Mouse (Mus musculus): ENCODE data around the gene Mctp1. TPM values are rescaled to one million over a fixed set of nuclear protein-coding genes. Genes with fewer than 3 reads are reported as not detected.
"Not testable (repeated sequence)": the region's sequence is repeated elsewhere in the genome, so short reads cannot be mapped to it uniquely, and the experiment has no call there.

Gene Mctp1
- total RNA-seq, 2 experiments from 2014 or later: 58.4 to 59.2 TPM

DNA sequence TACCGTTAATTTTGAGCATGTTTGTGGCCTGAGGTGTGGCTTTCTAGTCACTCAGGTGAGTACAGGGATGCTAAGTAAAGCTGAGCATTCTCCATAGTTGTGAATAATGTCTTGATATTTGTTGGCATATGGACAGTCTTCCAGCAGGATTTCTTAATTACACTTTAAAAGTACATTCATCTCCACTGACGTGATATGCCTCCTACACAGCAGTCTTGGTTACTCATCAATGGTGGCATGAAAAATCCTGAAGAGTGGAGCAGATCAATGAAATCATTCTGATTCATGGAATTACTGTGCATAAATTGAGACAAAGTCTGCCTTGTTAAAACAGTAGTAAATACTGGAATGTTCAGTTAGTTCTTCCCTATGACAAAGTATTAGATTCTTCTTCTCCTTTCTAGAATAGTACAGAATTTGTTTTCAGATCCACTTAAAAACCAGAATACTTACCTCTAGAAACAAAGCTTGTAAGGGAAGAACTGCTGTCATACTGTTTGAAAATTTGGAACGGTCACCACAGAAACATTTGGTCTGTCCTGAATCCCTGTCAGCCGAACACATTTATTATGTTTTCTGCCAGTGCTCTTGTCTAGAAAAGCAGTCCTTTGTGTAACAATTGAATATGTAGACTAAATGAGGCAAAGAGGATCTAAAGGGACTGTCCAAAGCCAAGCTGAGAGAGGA is 511.6 kb downstream of the Mctp1 start:
- ATAC-seq (ENCODE audit: poor library complexity, severe bottlenecking): no peak

DNA sequence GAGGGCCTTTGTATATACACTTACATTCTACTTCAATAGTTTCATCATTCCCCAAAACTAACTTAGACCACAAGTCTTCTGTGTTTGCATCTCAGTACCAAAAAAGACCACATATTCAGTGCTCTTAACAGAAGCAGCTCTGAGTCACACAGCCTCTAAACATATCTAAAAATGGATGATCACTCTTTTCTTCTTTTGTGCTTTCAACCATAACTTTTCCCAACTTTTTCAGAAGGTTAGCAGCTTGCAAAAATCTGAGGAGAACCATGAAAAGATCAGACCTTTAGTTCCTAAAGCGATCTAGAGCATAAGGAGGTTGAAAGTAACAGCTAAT is 512.1 kb downstream of the Mctp1 start:
- no peak for ATAC-seq (ENCODE audit: poor library complexity, severe bottlenecking)

DNA sequence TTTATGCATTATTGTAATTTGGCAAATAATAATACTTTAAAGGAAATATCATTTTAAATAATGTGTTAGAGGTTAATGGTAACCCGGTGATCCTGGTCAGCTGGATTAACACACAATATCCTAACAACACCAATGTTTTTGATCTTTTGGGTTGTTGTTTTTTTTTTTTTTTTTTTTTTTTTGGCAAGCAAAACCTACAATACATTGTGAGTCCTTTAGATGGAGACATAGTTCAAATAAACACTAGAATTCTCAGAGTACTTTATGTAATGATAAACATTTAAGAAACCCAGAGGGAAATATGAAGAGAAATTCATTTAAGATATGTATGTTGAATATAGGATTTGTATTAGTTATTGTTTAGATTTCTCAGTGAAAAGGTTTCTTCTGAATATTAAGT is 534.0 kb downstream of the Mctp1 start:
- ATAC-seq (ENCODE audit: poor library complexity, severe bottlenecking): no peak

DNA sequence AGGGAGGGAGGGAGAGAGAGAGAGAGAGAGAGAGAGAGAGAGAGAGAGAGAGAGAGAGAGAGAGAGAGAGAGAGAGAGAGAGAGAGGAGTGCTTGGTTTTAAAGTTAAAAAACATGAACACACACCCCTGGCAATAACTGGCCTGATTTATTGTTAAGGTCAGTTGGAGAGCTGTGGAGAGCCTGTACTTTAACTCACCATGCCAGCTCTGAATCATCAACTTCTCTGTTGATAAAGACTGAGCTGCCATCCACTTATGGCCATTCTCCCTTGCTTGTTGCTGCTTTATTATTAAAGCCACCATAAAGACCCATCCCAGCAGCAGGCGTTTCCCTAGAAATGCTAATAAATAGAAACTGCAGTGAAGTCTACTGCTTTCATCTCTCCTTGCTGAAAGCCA is 542.5 kb downstream of the Mctp1 start:
- ATAC-seq (ENCODE audit: poor library complexity, severe bottlenecking): no peak

DNA sequence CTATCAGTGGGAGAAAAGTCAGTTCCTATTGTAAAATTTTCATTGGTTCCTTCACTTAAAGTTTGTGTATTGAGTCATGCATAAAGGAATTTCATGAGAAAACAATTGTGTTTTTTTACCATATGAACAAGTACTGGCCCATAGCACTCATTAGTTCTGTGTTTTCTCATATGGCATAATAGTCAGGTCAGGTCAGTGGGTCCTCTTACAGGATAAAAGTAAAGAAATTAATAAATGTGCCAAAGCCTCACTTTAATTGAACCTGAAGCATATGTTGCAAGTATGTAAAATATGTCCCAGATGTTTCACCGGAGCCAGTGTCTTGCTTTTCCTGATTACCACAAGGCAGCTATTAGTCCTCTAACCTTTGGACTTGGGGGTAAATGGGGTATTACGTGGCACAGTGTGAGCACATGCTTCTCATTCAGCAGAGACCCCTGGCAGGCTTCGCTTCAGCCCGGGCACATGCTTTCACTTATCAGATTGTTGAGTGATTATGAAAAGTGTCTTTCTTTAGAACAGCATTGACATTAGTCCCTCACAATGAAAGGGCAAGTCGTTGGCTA is 543.6 kb downstream of the Mctp1 start:
- ATAC-seq (ENCODE audit: poor library complexity, severe bottlenecking): no peak

DNA sequence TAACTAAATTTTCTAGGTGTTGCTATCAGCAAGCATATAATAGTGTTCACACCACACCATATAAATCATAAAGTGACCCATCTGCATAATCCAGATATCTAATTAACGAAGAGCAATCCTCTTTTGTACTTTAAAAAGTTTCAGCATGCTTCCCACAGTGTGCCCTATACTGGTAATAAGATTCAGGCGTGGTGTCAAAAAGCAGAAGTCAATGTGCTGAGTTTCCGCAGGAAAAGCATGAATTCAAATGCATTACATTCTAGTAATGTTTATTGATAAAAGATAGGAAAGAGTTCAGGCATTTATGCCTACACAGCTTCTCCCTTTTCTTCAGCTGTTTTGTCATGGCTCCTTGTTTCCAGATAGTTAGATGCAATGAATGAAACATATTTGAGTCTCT is 544.8 kb downstream of the Mctp1 start:
- no peak for ATAC-seq (ENCODE audit: poor library complexity, severe bottlenecking)

DNA sequence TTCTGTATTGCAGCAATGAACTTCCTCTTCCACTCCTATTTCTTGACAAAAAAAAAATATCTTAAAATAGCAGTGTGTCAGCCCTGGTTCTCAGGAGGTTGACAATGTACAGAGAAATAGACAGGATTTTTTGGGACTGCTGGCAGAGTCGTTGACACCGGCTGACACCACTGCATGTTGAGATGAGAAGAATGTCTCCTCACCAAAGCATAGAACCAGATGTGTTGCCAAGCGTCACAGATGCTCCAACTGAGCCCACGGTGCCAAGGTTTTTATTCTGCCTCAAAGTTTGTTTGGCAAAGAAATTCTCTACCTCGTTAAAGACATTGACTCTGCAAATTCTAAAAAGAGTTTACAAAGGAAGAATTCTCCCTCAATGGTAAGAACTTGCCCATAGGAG is 548.6 kb downstream of the Mctp1 start:
- ATAC-seq (ENCODE audit: poor library complexity, severe bottlenecking): no peak

DNA sequence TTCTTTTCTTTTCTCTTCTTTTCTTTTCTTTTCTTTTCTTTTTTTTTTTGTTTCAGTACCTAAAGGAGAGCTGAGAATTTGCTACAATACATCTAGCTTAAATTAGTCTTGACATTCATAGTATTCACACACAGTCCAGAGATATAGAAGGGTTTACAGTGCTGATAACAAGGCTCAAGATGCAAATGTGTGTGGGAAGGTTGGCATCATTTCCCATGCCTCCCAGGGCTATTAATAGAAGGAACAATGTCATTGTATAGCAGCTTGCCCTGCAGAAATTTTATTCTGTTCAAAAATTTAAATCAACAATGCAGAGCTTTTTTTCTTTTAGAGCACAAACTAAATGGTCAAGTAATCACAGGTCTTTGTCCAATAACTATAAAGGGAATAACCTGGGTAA is 564.9 kb downstream of the Mctp1 start:
- no peak for ATAC-seq (ENCODE audit: poor library complexity, severe bottlenecking)

DNA sequence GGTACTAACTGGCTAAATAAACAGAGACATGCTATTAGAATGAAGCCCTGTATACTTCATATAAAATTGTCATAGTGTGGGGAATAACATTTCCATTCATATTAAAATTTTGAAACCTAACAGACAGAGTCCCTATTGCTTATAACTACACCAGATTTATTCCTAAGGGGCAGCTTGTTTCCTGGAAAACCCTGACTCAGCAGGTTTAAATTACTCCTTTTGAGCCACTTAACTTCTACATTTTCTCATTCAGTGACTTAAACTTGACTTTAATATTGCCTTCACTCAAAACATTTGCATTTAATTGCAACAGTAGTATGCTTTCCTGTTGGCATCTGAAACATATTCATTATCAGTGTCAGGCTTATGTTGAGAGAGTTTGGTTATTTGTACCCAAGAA is 583.3 kb downstream of the Mctp1 start:
- no peak for ATAC-seq (ENCODE audit: poor library complexity, severe bottlenecking)

DNA sequence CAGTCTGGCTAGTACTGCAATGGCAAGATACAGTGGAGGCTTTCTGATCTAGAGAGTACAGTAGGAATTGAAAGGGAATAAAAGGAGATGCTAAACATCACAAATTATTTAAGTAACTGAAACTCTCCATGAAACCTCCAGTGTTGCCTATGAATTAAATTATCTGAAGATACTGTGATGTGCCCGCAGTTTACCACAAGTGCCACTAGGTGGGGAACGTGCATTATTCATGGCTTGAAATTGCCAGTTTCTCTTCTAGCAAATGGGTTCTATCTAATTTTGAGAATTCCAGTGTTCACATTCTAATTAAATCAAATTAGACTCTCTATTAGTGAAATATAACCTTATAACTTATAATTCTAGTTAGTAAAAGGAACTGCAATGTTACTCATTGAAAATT is 585.1 kb downstream of the Mctp1 start:
- peak; percentile 73 for ATAC-seq (ENCODE audit: poor library complexity, severe bottlenecking)

DNA sequence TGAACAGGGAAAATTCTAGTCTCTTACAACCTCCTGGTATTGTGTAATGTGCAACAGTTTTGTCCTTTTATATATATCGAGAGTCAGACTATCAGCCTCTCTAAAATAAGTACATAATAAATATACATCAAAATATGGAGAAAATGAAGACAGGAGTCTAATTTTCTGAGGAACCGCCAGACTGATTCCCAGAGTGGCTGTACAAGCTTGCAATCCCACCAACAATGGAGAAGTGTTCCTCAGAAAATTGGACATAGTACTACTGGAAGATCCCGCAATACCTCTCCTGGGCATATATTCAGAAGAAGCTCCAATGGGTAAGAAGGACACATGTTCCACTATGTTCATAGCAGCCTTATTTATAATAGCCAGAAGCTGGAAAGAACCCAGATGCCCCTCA is 586.7 kb downstream of the Mctp1 start:
- ATAC-seq (ENCODE audit: poor library complexity, severe bottlenecking): not testable (repeated sequence)

DNA sequence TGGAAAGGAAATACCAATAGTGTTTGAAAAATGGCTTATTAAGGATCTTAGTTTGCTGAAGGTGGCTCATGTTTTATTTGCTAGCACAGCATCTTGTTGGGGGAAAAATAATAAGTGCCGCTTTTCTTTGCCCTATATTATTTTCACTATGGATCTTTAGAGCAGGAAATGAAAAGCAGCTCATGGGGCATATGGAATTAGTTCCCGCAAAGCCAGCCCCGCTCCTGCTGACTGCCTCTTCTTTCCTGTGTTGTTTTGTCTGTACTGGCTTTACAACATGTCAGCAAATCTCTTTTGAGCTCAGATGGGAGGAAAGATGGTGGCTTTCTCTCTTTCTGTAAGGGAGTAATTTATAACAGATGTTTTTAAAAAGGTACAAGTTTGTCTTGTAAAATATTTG is 618.3 kb downstream of the Mctp1 start:
- no peak for ATAC-seq (ENCODE audit: poor library complexity, severe bottlenecking)

DNA sequence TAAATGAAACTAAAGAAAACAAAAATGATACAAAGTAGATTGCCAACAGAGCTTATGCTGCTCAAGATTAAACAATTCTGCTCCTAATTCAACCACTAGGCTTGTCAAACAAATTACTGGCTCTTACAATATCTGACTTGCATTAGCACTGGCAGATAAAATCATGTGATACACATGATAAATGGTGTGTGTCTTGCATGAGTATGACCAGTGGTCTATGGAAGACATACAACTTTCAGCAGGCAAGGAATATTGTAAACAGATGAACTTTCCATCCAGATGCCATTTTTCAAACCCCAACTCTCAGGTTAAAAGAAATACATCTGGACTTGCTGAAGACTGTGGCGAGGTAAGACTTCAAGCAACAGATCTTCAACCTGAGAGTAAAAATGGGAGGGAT is 619.3 kb downstream of the Mctp1 start:
- no peak for ATAC-seq (ENCODE audit: poor library complexity, severe bottlenecking)

DNA sequence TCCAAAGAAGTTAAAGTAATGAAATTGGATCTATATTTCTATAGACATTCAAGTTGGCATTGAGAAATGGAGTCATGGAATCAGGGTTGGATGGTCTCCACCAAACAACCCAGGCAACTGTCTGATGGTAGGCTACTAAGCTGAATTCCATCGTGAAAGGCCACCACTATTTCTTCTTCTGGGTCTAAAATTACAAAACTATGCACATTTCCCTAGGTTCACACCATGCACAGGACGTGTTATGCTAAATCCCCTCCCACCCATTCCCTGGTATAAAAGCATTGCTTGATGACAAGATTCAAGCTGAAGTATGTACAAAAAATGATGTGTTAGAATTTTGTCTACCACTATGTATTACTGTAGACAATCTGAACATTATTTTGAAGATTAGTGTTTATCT is 634.5 kb downstream of the Mctp1 start:
- ATAC-seq (ENCODE audit: poor library complexity, severe bottlenecking): no peak

DNA sequence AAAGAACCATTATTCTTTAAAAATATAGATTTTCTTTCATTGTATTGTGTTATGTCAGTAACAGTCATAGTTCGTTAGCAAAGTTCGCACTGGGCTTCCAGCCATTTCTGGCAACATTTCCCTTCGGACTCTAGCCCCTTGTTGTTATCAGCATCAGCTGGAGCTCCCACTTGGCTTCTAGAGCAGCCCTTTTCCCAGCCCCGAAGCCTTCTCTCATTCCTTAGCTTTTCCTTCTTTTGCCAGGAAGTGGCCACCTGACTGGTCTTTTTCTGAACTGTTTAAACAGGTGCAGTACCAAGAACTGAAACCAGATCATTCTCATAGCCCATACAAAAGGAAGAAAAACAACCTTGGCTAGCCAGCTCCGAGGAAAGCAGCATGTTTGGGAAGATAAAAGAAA is 645.3 kb downstream of the Mctp1 start:
- ATAC-seq (ENCODE audit: poor library complexity, severe bottlenecking): no peak

DNA sequence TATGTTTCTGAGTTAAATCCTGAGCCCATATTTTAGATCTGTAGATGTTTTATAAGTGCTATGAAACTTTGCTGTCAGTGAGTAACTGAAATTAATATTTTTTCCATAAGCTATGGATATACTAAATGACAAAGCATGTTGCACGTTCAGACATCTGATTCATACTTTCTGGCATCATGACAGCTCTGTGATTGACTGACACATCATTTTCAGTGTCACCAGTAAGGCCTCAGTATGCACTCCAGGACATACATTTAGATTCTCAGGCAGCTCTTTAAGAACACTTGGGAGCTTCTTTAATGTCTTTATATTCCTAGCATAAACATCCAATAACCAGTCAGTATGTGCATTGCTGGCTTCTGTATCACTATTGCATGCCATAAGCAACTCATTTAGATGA is 659.0 kb downstream of the Mctp1 start:
- no peak for ATAC-seq (ENCODE audit: poor library complexity, severe bottlenecking)

DNA sequence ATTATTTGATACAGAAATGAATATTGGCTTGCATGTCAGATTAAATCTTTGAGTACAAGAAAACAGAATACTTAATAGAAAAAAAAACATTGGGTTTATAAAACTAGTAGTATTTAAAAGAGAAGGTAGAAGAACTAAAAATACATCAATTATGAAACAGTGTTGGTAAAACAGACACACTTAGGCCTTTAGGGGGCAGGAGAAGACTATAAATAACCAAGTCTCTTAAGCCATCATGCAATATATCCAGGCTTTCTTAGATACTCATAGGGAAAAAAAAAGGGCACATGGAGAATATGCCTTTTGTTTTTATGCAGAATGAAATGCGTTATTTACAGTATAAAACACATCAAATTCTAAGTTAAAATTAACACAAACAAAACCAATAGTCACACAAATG is 661.0 kb downstream of the Mctp1 start:
- ATAC-seq (ENCODE audit: poor library complexity, severe bottlenecking): no peak

DNA sequence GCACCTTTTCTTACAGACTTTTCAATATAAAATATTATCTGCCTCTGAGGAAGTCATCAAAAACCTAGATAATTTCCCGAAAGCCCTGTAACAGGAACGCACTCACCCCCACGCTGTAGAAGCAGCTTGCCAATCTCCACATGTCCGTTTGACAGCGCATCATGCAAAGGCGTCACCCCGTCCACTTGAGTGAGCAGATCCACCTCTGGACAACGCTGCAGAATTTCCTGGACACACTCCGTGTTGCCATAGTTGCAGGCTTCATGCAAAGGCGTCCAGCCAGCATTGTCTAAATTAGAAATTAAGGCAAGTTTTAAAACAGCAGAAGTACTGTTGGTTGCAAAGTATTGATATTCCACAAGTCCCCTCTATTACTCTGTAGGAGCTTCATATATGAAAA is 662.1 kb downstream of the Mctp1 start:
- no peak for ATAC-seq (ENCODE audit: poor library complexity, severe bottlenecking)

DNA sequence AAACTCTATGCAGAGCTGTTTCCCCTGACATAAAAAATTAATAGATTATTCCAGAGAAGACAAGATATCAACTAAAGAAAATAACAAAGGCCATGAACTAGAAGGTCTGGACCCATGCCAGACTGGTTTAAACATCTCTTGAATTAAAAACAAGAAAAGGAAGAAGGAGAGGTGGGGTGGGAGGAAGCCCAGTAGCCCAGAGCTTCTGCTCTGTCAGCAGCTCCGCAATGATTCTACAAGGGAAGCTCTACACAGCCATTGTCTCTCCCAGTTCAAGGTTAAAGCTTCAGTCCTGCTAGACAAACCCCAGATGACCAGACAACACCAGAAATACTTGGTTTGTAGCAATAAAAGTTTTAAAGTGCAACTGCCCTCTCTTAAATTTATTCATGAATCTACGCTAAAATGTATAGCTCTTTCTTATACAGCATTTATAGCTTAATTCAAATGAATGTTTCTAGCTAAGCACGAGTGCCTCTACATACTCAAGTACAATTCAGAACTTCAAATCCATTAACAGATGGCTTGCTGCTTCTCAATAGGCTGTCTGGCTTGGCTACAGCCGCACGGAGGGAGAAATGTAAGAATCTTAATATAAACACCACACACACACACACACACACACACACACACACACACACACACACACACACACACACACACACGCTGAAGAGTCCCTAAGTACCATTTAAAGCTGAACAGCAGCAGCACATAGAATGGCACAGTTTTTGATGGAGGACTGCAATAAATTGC is 663.0 kb downstream of the Mctp1 start:
- no peak for ATAC-seq (ENCODE audit: poor library complexity, severe bottlenecking)

DNA sequence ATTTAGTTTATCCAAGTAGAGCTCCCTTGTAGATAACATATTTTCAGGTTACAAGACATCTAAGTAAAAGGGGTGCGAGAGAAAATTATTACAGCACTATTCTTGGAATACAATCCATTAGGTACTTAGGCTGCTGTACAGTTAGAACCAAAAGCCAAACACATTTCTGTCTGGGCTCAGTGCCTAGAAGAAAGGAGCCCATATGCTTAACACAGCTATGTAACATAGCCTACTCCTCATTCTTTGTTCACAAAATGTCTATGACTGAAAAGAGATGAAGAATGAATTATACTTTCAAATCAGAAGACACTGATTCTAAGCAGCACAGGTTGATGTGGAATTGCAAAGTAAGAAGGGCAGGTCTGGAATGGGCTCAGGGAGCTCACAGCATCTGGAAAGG is 664.1 kb downstream of the Mctp1 start:
- ATAC-seq (ENCODE audit: poor library complexity, severe bottlenecking): no peak

DNA sequence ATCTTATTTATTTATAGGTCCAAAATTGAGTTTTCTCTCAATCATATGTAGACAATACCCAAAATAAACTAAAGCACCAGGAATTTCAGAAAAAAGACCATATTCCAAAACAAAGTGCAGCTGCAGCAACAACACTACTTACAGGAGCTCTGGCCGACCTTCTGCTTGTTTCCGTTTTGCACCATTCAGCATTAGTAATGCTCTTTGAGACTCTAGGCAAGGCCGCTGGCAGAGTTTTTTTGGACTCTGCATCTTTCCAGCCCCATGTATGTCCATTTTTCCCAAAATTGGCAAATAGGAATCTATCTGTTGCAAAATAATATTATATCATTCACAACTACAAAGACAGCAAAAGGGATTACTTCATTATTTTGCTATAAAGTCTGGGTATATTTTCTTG is 665.4 kb downstream of the Mctp1 start:
- ATAC-seq (ENCODE audit: poor library complexity, severe bottlenecking): no peak

DNA sequence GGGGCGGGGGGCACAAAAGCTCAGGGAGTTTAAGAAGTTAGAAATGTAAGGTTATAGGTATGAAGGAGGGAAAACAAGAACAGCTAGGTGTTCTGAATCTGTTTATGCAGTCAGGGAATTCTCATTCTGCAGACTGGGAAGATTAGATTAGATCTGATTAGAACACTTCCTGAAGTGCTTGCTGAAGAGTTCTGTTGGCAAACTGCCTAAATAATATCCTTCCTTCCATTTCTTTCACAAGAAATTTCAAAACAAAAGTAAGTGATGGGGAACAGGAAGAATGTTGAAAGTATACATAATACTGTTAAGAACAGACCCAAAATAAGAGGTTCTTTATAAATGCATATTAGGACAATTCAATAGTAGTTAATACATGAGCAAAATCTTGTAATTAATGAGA is 678.9 kb downstream of the Mctp1 start:
- ATAC-seq (ENCODE audit: poor library complexity, severe bottlenecking): no peak

DNA sequence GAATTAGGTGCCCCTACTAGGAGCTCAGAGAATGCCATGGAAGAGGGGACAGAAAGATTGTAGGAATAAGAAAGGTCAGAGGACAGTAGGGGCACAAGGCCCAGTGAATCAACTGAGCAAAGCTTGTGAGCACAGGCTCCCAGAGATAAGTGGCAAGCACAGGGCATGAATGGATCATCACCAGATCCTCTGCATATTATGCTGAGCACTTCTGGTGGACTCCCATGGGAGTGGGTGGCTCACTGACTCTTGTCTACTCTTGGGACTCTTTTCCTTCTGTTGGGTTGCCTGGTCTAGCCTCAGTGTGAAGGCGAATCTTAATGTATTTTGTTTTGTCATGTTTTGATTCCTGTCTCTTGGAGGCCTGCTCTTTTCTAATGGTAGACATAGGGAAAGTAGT is 684.5 kb downstream of the Mctp1 start:
- no peak for ATAC-seq (ENCODE audit: poor library complexity, severe bottlenecking)
